Mouse (Mus musculus) midbrain, embryonic 12.5 days (tissue): ENCODE measurements around the gene Pctp. TPM values are rescaled to one million over a fixed set of nuclear protein-coding genes. Genes with fewer than 3 reads are reported as not detected.
A peak's percentile ranks its signal among the peaks of the same experiment; 100 is the strongest.

Experiments
- ATAC-seq: fragments of 200-750 bp; cut with Nextera tagmentation; 2 replicates; pipeline ENCODE4 v1.8.0; 2017; ENCODE audit warnings: low read depth, moderate TSS enrichment, moderate library complexity; ENCODE audit not compliant: low FRiP score
- H3K27ac ChIP-seq: fragments of 300-500 bp; sonication (generic); replicated peaks from 2 replicates; pipeline ENCODE4 v1.5.1; 2016; ENCODE audit warnings: mild to moderate bottlenecking
- H3K27me3 ChIP-seq: fragments of 300-500 bp; sonication (generic); 2 replicates; pipeline ENCODE4 v1.6.1; 2016; ENCODE audit warnings: mild to moderate bottlenecking
- H3K36me3 ChIP-seq: fragments of 300-500 bp; sonication (generic); 2 replicates; pipeline ENCODE4 v1.6.1; 2016
- H3K4me1 ChIP-seq: fragments of 300-500 bp; sonication (generic); 2 replicates; pipeline ENCODE4 v1.6.1; 2016
- H3K4me2 ChIP-seq: fragments of 300-500 bp; sonication (generic); replicated peaks from 2 replicates; pipeline ENCODE4 v1.6.1; 2016; ENCODE audit warnings: mild to moderate bottlenecking, moderate library complexity
- H3K4me3 ChIP-seq: fragments of 300-500 bp; sonication (generic); 2 replicates; pipeline ENCODE4 v1.5.1; 2016; ENCODE audit warnings: mild to moderate bottlenecking
- H3K9ac ChIP-seq: fragments of 300-500 bp; sonication (generic); replicated peaks from 2 replicates; pipeline ENCODE4 v1.6.1; 2016; ENCODE audit warnings: mild to moderate bottlenecking, moderate library complexity
- H3K9me3 ChIP-seq: fragments of 300-500 bp; sonication (generic); 2 replicates; pipeline ENCODE4 v1.6.1; 2016; ENCODE audit warnings: mild to moderate bottlenecking
- WGBS: fragments of 180-500 bp; shearing (Covaris S2); methylation state at CpG from one replicate; pipeline ENCODE4 v1.1.7; 2016; 5-methylcytosine and 5-hydroxymethylcytosine counted together
- polyA plus RNA-seq: library from polyadenylated mRNA; unstranded; fragments of >200 nt; fragmentation: Nextera tagmentation; extraction: Ambion mirVana; gene quantifications from 2 replicates; pipeline ENCODE4 v1.2.1, GENCODE M21; 2016

Gene Pctp
- polyA plus RNA-seq, 1 experiment from 2014 or later = 8.0 TPM

GRCm38 (mm10) chr11:90030557-90030956, 27.9 kb upstream of the Pctp start:
- Histone ChIP-seq H3K27me3 (peaks cover 24% of the 10 kb centered on the region), H3K9ac (no peak overlapping the region), H3K9me3 (no peaks in the 10 kb centered on the region), H3K4me2 (peak overlapping the region; percentile 47), H3K4me1 (peaks cover 21% of the 10 kb centered on the region), H3K36me3 (no peaks in the 10 kb centered on the region), H3K4me3 (peak overlapping the region; percentile 29), H3K27ac (no peak overlapping the region)
- 3% methylated on average over 15 of the region's 15 CpGs for WGBS
- peak; percentile 52; the same call in 1 of the 2 replicates for ATAC-seq

GRCm38 (mm10) chr11:90029841-90030398, 27.2 kb upstream of the Pctp start, which contains the start of gene Tmem100:
TSS of gene Tmem100 (plus strand) at chr11:90030348.
- ATAC-seq = peak; percentile 41; the same call in 1 of the 2 replicates
- WGBS = 59% methylated on average over 13 of the region's 13 CpGs
- peaks cover 21% of the 10 kb centered on the region for H3K4me1 ChIP-seq

GRCm38 (mm10) chr11:90029354-90029753, 26.7 kb upstream of the Pctp start:
- 58% methylated on average over 10 of the region's 10 CpGs for WGBS
- H3K9me3 ChIP-seq = no peaks in the 10 kb centered on the region
- H3K27ac ChIP-seq = no peak overlapping the region
- H3K4me2 ChIP-seq = no peak overlapping the region
- H3K9ac ChIP-seq = no peak overlapping the region
- peaks cover 21% of the 10 kb centered on the region for H3K4me1 ChIP-seq
- no peaks in the 10 kb centered on the region for H3K36me3 ChIP-seq
- H3K4me3 ChIP-seq = no peak overlapping the region
- H3K27me3 ChIP-seq = peaks cover 24% of the 10 kb centered on the region
- ATAC-seq = no peak

More at GRCm38 (mm10) chr11:90029841-90030398, 27.2 kb upstream of the Pctp start, which contains the start of gene Tmem100:
- H3K4me2 ChIP-seq = peak within 1 kb of the TSS; percentile 47
- H3K9ac ChIP-seq = no peak within 1 kb of the TSS
- no peaks in the 10 kb centered on the region for H3K36me3 ChIP-seq
- H3K27ac ChIP-seq = no peak within 1 kb of the TSS
- peaks cover 24% of the 10 kb centered on the region for H3K27me3 ChIP-seq
- H3K4me3 ChIP-seq = peak within 1 kb of the TSS; percentile 29
- no peaks in the 10 kb centered on the region for H3K9me3 ChIP-seq

- H3K36me3 ChIP-seq = no peaks in the 10 kb centered on the region
- no peak overlapping the region for H3K9ac ChIP-seq
- ATAC-seq = no peak
- H3K27me3 ChIP-seq = peaks cover 24% of the 10 kb centered on the region
- H3K4me3 ChIP-seq = no peak overlapping the region
- H3K4me1 ChIP-seq = peaks cover 21% of the 10 kb centered on the region
- H3K4me2 ChIP-seq = no peak overlapping the region
- H3K9me3 ChIP-seq = no peaks in the 10 kb centered on the region
- no peak overlapping the region for H3K27ac ChIP-seq
- WGBS = 93% methylated on average over 8 of the region's 8 CpGs
These were observed 26.1 kb upstream of the Pctp start for GRCm38 (mm10) chr11:90028746-90029145.

GRCm38 (mm10) chr11:90027216-90027615, 24.5 kb upstream of the Pctp start:
- no peak overlapping the region for H3K27ac ChIP-seq
- H3K4me3 ChIP-seq = no peak overlapping the region
- 38% methylated on average over 7 of the region's 7 CpGs for WGBS
- peaks cover 22% of the 10 kb centered on the region for H3K27me3 ChIP-seq
- no peak overlapping the region for H3K4me2 ChIP-seq
- no peaks in the 10 kb centered on the region for H3K36me3 ChIP-seq
- H3K9ac ChIP-seq = no peak overlapping the region
- H3K9me3 ChIP-seq = no peaks in the 10 kb centered on the region
- H3K4me1 ChIP-seq = peaks cover 14% of the 10 kb centered on the region
- no peak for ATAC-seq

- Histone ChIP-seq H3K9ac (no peak overlapping the region), H3K9me3 (no peaks in the 10 kb centered on the region), H3K27ac (no peak overlapping the region), H3K4me2 (no peak overlapping the region), H3K27me3 (peaks cover 17% of the 10 kb centered on the region), H3K4me3 (no peak overlapping the region), H3K36me3 (no peaks in the 10 kb centered on the region), H3K4me1 (peaks cover 14% of the 10 kb centered on the region)
- WGBS = 70% methylated on average over 5 of the region's 5 CpGs
- no peak for ATAC-seq
These were observed 24.1 kb upstream of the Pctp start for GRCm38 (mm10) chr11:90026802-90027174.

GRCm38 (mm10) chr11:90025891-90026801, 23.5 kb upstream of the Pctp start:
- Histone ChIP-seq H3K27ac (no peak overlapping the region), H3K4me3 (no peak overlapping the region), H3K9ac (no peak overlapping the region), H3K36me3 (no peaks in the 10 kb centered on the region), H3K4me2 (no peak overlapping the region), H3K27me3 (peaks cover 11% of the 10 kb centered on the region), H3K9me3 (no peaks in the 10 kb centered on the region), H3K4me1 (peaks cover 12% of the 10 kb centered on the region)
- ATAC-seq = no peak
- WGBS = 60% methylated on average over 14 of the region's 14 CpGs

GRCm38 (mm10) chr11:90019161-90019560, 16.5 kb upstream of the Pctp start:
- H3K4me2 ChIP-seq = no peak overlapping the region
- no peak for ATAC-seq
- H3K36me3 ChIP-seq = no peaks in the 10 kb centered on the region
- 21% methylated on average over 7 of the region's 7 CpGs for WGBS
- H3K9me3 ChIP-seq = no peaks in the 10 kb centered on the region
- no peaks in the 10 kb centered on the region for H3K4me1 ChIP-seq
- no peaks in the 10 kb centered on the region for H3K27me3 ChIP-seq
- H3K4me3 ChIP-seq = no peak overlapping the region
- H3K9ac ChIP-seq = no peak overlapping the region
- no peak overlapping the region for H3K27ac ChIP-seq

- no peak for ATAC-seq
These were observed 12.6 kb upstream of the Pctp start for GRCm38 (mm10) chr11:90015281-90015680.

GRCm38 (mm10) chr11:90013657-90014056, 11.0 kb upstream of the Pctp start:
- no peaks in the 10 kb centered on the region for H3K36me3 ChIP-seq
- H3K27me3 ChIP-seq = no peaks in the 10 kb centered on the region
- no peaks in the 10 kb centered on the region for H3K9me3 ChIP-seq
- no peaks in the 10 kb centered on the region for H3K4me1 ChIP-seq
- H3K4me2 ChIP-seq = no peak overlapping the region
- H3K4me3 ChIP-seq = no peak overlapping the region
- H3K9ac ChIP-seq = no peak overlapping the region
- WGBS = 89% methylated on average over 6 of the region's 6 CpGs
- no peak overlapping the region for H3K27ac ChIP-seq
- ATAC-seq = no peak

More at GRCm38 (mm10) chr11:90015281-90015680, 12.6 kb upstream of the Pctp start:
- Histone ChIP-seq H3K4me2 (no peak overlapping the region), H3K27ac (no peak overlapping the region), H3K36me3 (no peaks in the 10 kb centered on the region), H3K4me1 (no peaks in the 10 kb centered on the region), H3K27me3 (no peaks in the 10 kb centered on the region), H3K4me3 (no peak overlapping the region), H3K9me3 (no peaks in the 10 kb centered on the region), H3K9ac (no peak overlapping the region)
- 72% methylated on average over 7 of the region's 7 CpGs for WGBS

GRCm38 (mm10) chr11:90007791-90008531, 5.3 kb upstream of the Pctp start:
- ATAC-seq = no peak

GRCm38 (mm10) chr11:90006111-90006510, 3.4 kb upstream of the Pctp start:
- H3K27me3 ChIP-seq = no peaks in the 10 kb centered on the region
- WGBS = 76% methylated on average over 4 of the region's 4 CpGs
- ATAC-seq = no peak

More at GRCm38 (mm10) chr11:90007791-90008531, 5.3 kb upstream of the Pctp start:
- no peak overlapping the region for H3K27ac ChIP-seq
- H3K27me3 ChIP-seq = no peaks in the 10 kb centered on the region
- H3K9ac ChIP-seq = no peak overlapping the region
- H3K36me3 ChIP-seq = no peaks in the 10 kb centered on the region
- H3K4me2 ChIP-seq = no peak overlapping the region
- H3K9me3 ChIP-seq = no peaks in the 10 kb centered on the region
- 38% methylated on average over 7 of the region's 7 CpGs for WGBS
- no peaks in the 10 kb centered on the region for H3K4me1 ChIP-seq
- no peak overlapping the region for H3K4me3 ChIP-seq

More at GRCm38 (mm10) chr11:90006111-90006510, 3.4 kb upstream of the Pctp start:
- Histone ChIP-seq H3K4me3 (no peak overlapping the region), H3K9ac (no peak overlapping the region), H3K36me3 (no peaks in the 10 kb centered on the region), H3K4me2 (no peak overlapping the region), H3K27ac (no peak overlapping the region), H3K9me3 (no peaks in the 10 kb centered on the region), H3K4me1 (0 out of 2 replicates have a peak, but pooled peaks cover 7% of the 10 kb centered on the region)
